Mouse (Mus musculus): Measurements from ENCODE around the gene Rph3a.

DNA sequence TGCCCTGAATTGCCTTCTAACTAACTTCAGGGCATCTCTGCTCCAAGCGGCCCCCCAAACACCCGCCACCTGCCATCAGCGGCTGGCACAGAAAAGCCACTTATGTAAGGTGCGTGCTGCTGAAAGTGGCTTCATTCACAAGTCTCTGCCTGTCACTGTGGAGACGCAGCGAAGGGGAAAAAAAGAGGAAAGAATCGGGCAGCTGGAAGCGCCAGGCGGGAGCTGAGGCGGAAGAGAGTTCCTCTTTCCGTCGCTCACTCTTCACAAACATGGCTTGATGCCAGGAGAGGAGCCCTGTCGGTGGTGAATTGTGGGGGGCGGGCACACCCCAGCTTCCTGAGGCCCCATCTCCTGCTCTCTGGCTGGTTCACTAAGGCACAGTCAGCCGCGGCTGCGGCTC is 6.1 kb downstream of the Rph3a start:
- TF ChIP-seq GATA1 (IDR thresholded peaks at IDR 0.05; ENCODE audit: borderline replicate concordance, low read length) (no peak), FLI1 (IDR thresholded peaks at IDR 0.05; ENCODE audit: low read length) (no peak)

Data from megakaryocyte, embryonic 14.5 days (primary cell).